Mouse (Mus musculus): ENCODE results near the gene Ppp1r12a.

DNA sequence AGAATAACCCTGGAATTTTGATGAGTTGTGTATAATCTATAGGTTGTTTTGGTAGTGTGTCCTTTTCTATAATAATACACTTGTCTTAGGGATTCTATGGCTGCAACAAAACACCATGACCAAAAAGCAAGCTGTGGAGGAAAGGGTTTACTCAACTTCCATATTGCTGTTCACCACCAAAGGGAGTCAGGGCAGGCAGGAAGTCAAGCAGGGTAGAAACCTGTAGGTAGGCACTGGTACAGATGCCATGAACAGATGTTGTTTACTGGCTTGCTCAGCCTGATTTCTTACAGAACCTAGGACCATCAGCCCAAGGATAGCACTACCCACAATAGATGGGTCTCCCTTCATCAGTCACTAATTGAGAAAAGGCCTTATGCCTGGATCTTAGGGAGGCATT, 41.4 kb downstream of the Ppp1r12a start:
- no peak for TF ChIP-seq GATA1 (IDR thresholded peaks at IDR 0.05; ENCODE audit: borderline replicate concordance, low read length)
- no peak for TF ChIP-seq FLI1 (IDR thresholded peaks at IDR 0.05; ENCODE audit: low read length)
